Mouse (Mus musculus) intestine, embryonic 14.5 days (tissue): ENCODE measurements at regions not wholly inside any gene's neighbourhood (a gene's known extent, or its start where the extent isn't known, plus 50 kb on each side); places are given as distances from the start of the nearest gene placed in this dataset.

ENCODE experiments used
- ATAC-seq: fragments of 200-750 bp; cut with Nextera tagmentation; replicated peaks from 2 replicates; pipeline ENCODE4 v1.8.0; 2017; ENCODE audit warnings: low read depth, moderate number of reproducible peaks, moderate TSS enrichment, moderate library complexity; ENCODE audit not compliant: low FRiP score, low TSS enrichment
- DNase-seq: peaks from one replicate; pipeline ENCODE4 v3.0.0-alpha.2; 2018; ENCODE audit warnings: low spot score
- H3K27ac ChIP-seq: fragments of 300-500 bp; sonication (generic); 2 replicates; pipeline ENCODE4 v1.5.1; 2014; ENCODE audit warnings: low read depth, mild to moderate bottlenecking, control low read depth
- H3K27me3 ChIP-seq: fragments of 300-500 bp; sonication (generic); replicated peaks from 2 replicates; pipeline ENCODE4 v1.6.1; 2014; ENCODE audit warnings: low read length, control low read depth; ENCODE audit not compliant: control insufficient read depth, insufficient read depth
- H3K36me3 ChIP-seq: fragments of 300-500 bp; sonication (generic); 2 replicates; pipeline ENCODE4 v1.6.1; 2014; ENCODE audit warnings: low read length, control low read depth; ENCODE audit not compliant: control insufficient read depth, insufficient read depth
- H3K4me1 ChIP-seq: fragments of 300-500 bp; sonication (generic); replicated peaks from 2 replicates; pipeline ENCODE4 v1.6.1; 2014; ENCODE audit warnings: low read length, control low read depth, mixed read lengths; ENCODE audit not compliant: control insufficient read depth, insufficient read depth
- H3K4me2 ChIP-seq: fragments of 300-500 bp; sonication (generic); 2 replicates; pipeline ENCODE4 v1.6.1; 2014; ENCODE audit warnings: low read length
- H3K4me3 ChIP-seq: fragments of 300-500 bp; sonication (generic); 2 replicates; pipeline ENCODE4 v1.5.1; 2014; ENCODE audit warnings: low read depth, low read length, control low read depth, mixed read lengths
- H3K9ac ChIP-seq: fragments of 300-500 bp; sonication (generic); 2 replicates; pipeline ENCODE4 v1.6.1; 2014; ENCODE audit warnings: mild to moderate bottlenecking, low read length
- H3K9me3 ChIP-seq: fragments of 300-500 bp; sonication (generic); 2 replicates; pipeline ENCODE4 v1.6.1; 2016; ENCODE audit warnings: low read length, control low read depth; ENCODE audit not compliant: control insufficient read depth
- WGBS: fragments of 180-500 bp; shearing (Covaris S2); extraction: QIAGEN DNeasy Blood & Tissue Kit; methylation state at CpG from one replicate; pipeline ENCODE4 v1.1.7; 2014; 5-methylcytosine and 5-hydroxymethylcytosine counted together

DNA sequence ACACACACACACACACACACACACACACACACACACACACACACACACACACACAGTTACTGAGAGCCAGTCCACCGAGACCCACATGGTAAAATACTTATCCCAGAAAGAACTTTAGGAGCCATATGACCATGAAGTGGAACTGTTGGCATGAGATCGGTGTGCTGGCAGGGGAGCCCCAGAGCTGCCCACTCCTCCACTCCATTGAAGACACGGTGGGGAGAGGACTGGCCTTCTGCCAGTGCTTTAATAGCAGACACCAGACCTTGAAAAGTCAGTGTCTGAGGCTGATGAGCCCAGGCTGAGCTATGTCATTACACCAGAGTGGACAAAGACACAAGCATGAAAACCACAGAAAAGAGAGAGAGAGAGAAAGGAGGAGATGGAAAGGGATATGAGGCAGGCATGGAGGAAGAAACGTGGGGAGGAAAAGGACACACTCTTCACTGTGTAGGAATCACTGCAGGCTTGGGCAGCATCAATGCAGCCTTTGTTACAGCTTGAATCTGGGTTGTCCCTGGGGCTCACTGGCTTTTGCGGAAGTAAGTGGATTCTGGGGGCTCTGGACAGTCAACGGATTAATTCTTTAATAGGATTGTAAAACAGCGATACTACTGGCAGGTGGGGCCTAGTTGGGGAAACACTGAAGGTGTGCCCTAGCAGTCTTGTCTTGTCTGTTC lies 64.2 kb upstream of the Lrpap1 start:
- H3K9ac ChIP-seq = no peak overlapping the region
- H3K27me3 ChIP-seq = no peaks in the 10 kb centered on the region
- ATAC-seq (no peak), DNase-seq (no peak)
- no peaks in the 10 kb centered on the region for H3K36me3 ChIP-seq
- H3K4me3 ChIP-seq = no peak overlapping the region
- no peak overlapping the region for H3K27ac ChIP-seq
- WGBS = 75% methylated on average over 7 of the region's 7 CpGs
- no peak overlapping the region for H3K4me2 ChIP-seq
- H3K4me1 ChIP-seq = no peaks in the 10 kb centered on the region
- H3K9me3 ChIP-seq = peaks cover 6% of the 10 kb centered on the region; the same call in 1 of the 2 replicates

DNA sequence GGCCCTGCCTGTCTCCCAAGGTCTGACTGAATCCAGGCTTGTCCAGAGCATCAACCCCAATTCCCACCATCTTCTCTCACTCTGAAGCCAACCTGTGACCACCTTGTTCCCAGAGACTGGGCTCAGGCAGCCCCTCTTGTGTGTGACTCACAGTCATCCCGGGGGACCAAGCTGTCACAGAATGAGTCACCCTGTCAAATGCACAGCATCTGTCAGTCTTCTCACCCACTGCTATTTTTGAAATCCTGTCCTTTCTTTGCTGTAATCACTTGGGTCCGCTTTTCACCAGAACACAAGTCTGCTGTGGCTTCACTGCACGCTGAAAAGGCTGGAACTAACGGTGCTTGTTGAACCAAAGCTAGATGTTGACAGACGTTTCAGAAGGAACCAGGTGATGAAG lies 63.3 kb upstream of the Lrpap1 start:
- H3K9ac ChIP-seq = no peak overlapping the region
- WGBS = 80% methylated on average over 5 of the region's 5 CpGs
- no peak overlapping the region for H3K4me3 ChIP-seq
- H3K4me1 ChIP-seq = no peaks in the 10 kb centered on the region
- H3K4me2 ChIP-seq = no peak overlapping the region
- H3K27ac ChIP-seq = no peak overlapping the region
- ATAC-seq = no peak
- H3K36me3 ChIP-seq = no peaks in the 10 kb centered on the region
- peaks cover 6% of the 10 kb centered on the region; the same call in 1 of the 2 replicates for H3K9me3 ChIP-seq
- H3K27me3 ChIP-seq = no peaks in the 10 kb centered on the region
- no peak for DNase-seq

DNA sequence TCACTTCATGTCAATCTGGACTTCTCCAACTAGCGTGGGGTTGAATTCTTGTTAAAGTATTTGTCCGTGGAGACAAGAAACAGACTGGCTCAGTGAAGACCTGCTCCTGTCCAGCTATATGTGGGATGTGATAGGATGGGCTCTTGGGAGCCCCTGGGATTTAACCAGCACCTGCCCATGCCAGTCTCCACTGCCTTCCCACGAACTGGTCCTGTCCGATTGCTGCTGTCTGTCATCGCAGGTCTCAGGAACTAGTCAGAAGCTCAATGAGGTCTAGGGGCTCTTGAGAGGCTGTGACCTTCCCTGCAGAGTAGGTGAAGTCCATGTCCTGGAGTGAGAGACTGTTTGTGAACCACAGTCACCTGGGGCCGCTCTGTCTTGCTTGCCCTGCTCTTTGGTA lies 62.8 kb upstream of the Lrpap1 start:
- Histone ChIP-seq H3K27me3 (no peaks in the 10 kb centered on the region), H3K9me3 (peaks cover 6% of the 10 kb centered on the region; the same call in 1 of the 2 replicates), H3K4me3 (no peak overlapping the region), H3K36me3 (no peaks in the 10 kb centered on the region), H3K27ac (no peak overlapping the region), H3K4me2 (no peak overlapping the region), H3K4me1 (no peaks in the 10 kb centered on the region), H3K9ac (no peak overlapping the region)
- no peak for DNase-seq
- no peak for ATAC-seq
- WGBS = 90% methylated on average over 6 of the region's 6 CpGs

DNA sequence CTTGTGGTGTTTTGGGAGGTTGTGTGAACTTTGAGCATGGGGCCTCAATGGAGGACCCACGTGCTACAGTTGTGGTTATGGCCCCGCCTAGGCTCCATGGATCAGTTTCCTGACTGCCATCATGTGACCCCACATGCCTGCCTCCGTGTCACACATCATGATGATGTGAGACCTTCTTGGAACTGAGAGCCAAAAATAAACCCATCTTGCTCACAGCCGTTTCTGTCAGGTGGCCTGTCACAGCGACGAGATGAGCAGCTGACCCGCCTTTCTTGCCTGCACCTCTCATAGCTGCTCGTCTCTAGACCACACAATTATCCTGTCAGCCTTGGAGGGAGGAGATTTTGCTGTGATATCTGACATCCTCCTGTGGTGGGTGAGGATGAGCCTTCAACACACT lies 60.4 kb upstream of the Lrpap1 start:
- H3K27me3 ChIP-seq = no peaks in the 10 kb centered on the region
- H3K9ac ChIP-seq = no peak overlapping the region
- no peaks in the 10 kb centered on the region for H3K36me3 ChIP-seq
- no peak overlapping the region for H3K4me3 ChIP-seq
- WGBS = 74% methylated on average over 8 of the region's 8 CpGs
- DNase-seq (no peak), ATAC-seq (no peak)
- no peak overlapping the region for H3K27ac ChIP-seq
- no peak overlapping the region for H3K4me2 ChIP-seq
- peaks cover 6% of the 10 kb centered on the region; the same call in 1 of the 2 replicates for H3K9me3 ChIP-seq
- no peaks in the 10 kb centered on the region for H3K4me1 ChIP-seq

GRCm38 (mm10) chr5:35165459-35165858 lies 59.9 kb upstream of the Lrpap1 start:
- no peak overlapping the region for H3K4me2 ChIP-seq
- H3K27ac ChIP-seq = no peak overlapping the region
- no peak for ATAC-seq
- DNase-seq = no peak
- H3K4me1 ChIP-seq = no peaks in the 10 kb centered on the region
- no peaks in the 10 kb centered on the region for H3K27me3 ChIP-seq
- H3K36me3 ChIP-seq = no peaks in the 10 kb centered on the region
- no peak overlapping the region for H3K9ac ChIP-seq
- peaks cover 6% of the 10 kb centered on the region; the same call in 1 of the 2 replicates for H3K9me3 ChIP-seq
- 69% methylated on average over 2 of the region's 2 CpGs for WGBS
- H3K4me3 ChIP-seq = no peak overlapping the region

DNA sequence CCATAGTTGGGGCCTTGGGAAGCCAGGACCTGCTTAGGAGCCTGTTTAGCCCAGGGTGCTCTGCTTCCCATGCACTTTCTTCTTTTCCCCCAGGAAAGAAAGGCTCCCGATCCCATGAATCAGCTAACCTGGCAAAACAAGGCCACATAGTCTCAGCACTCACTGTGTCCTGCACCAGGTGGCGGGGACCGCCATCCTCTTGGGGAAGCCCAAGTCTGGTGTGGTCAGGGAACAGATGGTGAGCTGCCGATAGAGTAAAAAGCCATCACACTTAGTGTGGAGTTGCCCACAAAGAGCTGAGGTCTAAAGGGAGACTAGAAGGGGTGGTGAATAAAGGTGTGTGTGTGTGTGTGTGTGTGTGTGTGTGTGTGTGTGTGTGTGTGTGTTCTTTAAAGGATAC lies 57.0 kb upstream of the Lrpap1 start:
- no peak for ATAC-seq
- no peaks in the 10 kb centered on the region for H3K27me3 ChIP-seq
- H3K9me3 ChIP-seq = peaks cover 1% of the 10 kb centered on the region; the same call in 1 of the 2 replicates
- no peak overlapping the region for H3K9ac ChIP-seq
- DNase-seq = no peak
- H3K4me2 ChIP-seq = no peak overlapping the region
- H3K4me3 ChIP-seq = no peak overlapping the region
- no peak overlapping the region for H3K27ac ChIP-seq
- no peaks in the 10 kb centered on the region for H3K36me3 ChIP-seq
- WGBS = 85% methylated on average over 4 of the region's 4 CpGs
- peaks cover 9% of the 10 kb centered on the region for H3K4me1 ChIP-seq

GRCm38 (mm10) chr5:35162120-35162519 lies 56.6 kb upstream of the Lrpap1 start:
- 88% methylated on average over 3 of the region's 3 CpGs for WGBS
- no peak for ATAC-seq
- H3K4me3 ChIP-seq = no peak overlapping the region

GRCm38 (mm10) chr5:35160929-35161815 lies 55.6 kb upstream of the Lrpap1 start:
- ATAC-seq (no peak), DNase-seq (no peak)
- Histone ChIP-seq H3K27me3 (no peaks in the 10 kb centered on the region), H3K27ac (no peak overlapping the region), H3K4me2 (no peak overlapping the region), H3K9me3 (no peaks in the 10 kb centered on the region), H3K9ac (no peak overlapping the region), H3K4me1 (peaks cover 9% of the 10 kb centered on the region), H3K36me3 (no peaks in the 10 kb centered on the region), H3K4me3 (no peak overlapping the region)
- WGBS = 73% methylated on average over 5 of the region's 5 CpGs

More at GRCm38 (mm10) chr5:35162120-35162519, 56.6 kb upstream of the Lrpap1 start:
- H3K36me3 ChIP-seq = no peaks in the 10 kb centered on the region
- H3K27me3 ChIP-seq = no peaks in the 10 kb centered on the region
- H3K4me1 ChIP-seq = peaks cover 9% of the 10 kb centered on the region
- H3K9me3 ChIP-seq = no peaks in the 10 kb centered on the region
- no peak overlapping the region for H3K27ac ChIP-seq
- H3K9ac ChIP-seq = no peak overlapping the region
- H3K4me2 ChIP-seq = no peak overlapping the region
- DNase-seq = no peak
